Comparison of ENCODE assay signal across 10 mouse cellular contexts in the genomic region with DNA sequence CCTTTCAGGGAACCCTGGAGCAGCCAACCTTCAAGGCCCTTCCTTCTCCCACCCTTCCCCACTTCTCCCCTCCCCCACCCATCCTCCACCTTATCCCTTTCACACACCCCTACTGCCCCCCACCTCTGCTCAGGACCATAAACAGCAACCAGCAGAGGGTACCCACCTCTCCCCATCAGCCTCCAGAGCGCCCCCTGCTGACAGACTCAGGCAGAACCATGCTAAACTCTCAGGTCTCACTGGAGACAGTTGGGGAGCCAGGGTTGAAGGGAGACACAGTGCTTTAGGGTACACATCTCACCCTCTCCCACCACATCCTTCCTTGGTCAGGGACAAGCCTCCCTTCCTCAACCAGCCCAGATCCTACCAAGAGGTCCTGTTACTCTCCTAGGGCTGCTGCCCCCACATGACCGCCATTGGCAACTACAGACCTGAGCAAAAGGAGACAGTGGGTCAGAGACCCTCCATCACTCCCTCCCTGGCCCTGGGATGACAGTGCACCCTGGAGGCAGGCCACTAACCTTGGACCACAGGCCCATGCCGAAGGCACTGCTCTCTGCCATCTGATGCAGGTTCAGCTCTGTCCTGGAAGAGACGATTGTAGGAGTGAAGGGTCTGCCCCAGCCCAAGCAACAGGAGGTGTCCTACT. TPM values are rescaled to one million over a fixed set of nuclear protein-coding genes. Genes with fewer than 3 reads are reported as not detected.
DNase-seq lines count a peak whose midpoint lies in the region; ATAC-seq and TF ChIP-seq lines count a peak whose summit lies in the region.
"Had no signal": no experiment of that assay in that cellular context is flagged by ENCODE, and none has a peak within 500 bp of the region (broad histone marks: within the 10 kb centered on the region; RNA-seq: fewer than 3 reads in every experiment).

No protein-coding gene starts in this region.

- 0 out of 2 replicates have a peak, but pooled peaks have one; percentile 15 for ATAC-seq in intestine, embryonic 14.5 days (replicated peaks; ENCODE audit: low FRiP score, low TSS enrichment, low read depth)
- ATAC-seq in intestine, embryonic 15.5 days: no peak
- no peak for ATAC-seq in liver, postnatal 0 days

- no peaks in the 10 kb centered on the region for H3K9me3 ChIP-seq in intestine, embryonic 14.5 days (ENCODE audit: control insufficient read depth, low read length)
- H3K9me3 ChIP-seq in intestine, embryonic 15.5 days: no peaks in the 10 kb centered on the region
- peaks cover 6% of the 10 kb centered on the region for H3K9me3 ChIP-seq in E14TG2a.4 (ENCODE audit: low read length)
- no peaks in the 10 kb centered on the region for H3K9me3 ChIP-seq in liver, postnatal 0 days (ENCODE audit: low read length)
- H3K9me3 ChIP-seq: heart, embryonic 13.5 days; liver, embryonic 15.5 days had no signal

- H3K36me3 ChIP-seq in intestine, embryonic 14.5 days (ENCODE audit: control insufficient read depth, insufficient read depth, low read length): no peaks in the 10 kb centered on the region
- H3K36me3 ChIP-seq in intestine, embryonic 15.5 days: no peaks in the 10 kb centered on the region
- H3K36me3 ChIP-seq in E14TG2a.4 (ENCODE audit: insufficient read depth, low read length): no peaks in the 10 kb centered on the region
- H3K36me3 ChIP-seq in liver, postnatal 0 days (replicated peaks; ENCODE audit: insufficient read depth, low read length): no peaks in the 10 kb centered on the region
- H3K36me3 ChIP-seq: liver, embryonic 15.5 days had no signal

- H3K4me2 ChIP-seq in intestine, embryonic 14.5 days (ENCODE audit: low read length): no peak overlapping the region
- H3K4me2 ChIP-seq in intestine, embryonic 15.5 days (replicated peaks): no peak overlapping the region
- no peak overlapping the region for H3K4me2 ChIP-seq in liver, postnatal 0 days (ENCODE audit: low read depth, low read length)
- H3K4me2 ChIP-seq: heart, embryonic 13.5 days; liver, embryonic 15.5 days had no signal

- H3K4me1 ChIP-seq in intestine, embryonic 14.5 days (replicated peaks; ENCODE audit: control insufficient read depth, insufficient read depth, low read length): no peaks in the 10 kb centered on the region
- no peaks in the 10 kb centered on the region for H3K4me1 ChIP-seq in intestine, embryonic 15.5 days (replicated peaks)
- 0 out of 2 replicates have a peak, but pooled peaks cover 5% of the 10 kb centered on the region for H3K4me1 ChIP-seq in E14TG2a.4 (replicated peaks; ENCODE audit: low read depth, low read length)
- H3K4me1 ChIP-seq in embryonic fibroblast, embryonic 13.5 days (ENCODE audit: control insufficient read depth, insufficient read depth, low read length): no peaks in the 10 kb centered on the region
- H3K4me1 ChIP-seq in liver, postnatal 0 days (ENCODE audit: insufficient read depth): no peaks in the 10 kb centered on the region
- H3K4me1 ChIP-seq: heart, embryonic 13.5 days; liver, embryonic 15.5 days had no signal

- H3K27me3 ChIP-seq in intestine, embryonic 14.5 days (replicated peaks; ENCODE audit: control insufficient read depth, insufficient read depth, low read length): no peaks in the 10 kb centered on the region
- H3K27me3 ChIP-seq in intestine, embryonic 15.5 days (replicated peaks): no peaks in the 10 kb centered on the region
- peaks cover 3% of the 10 kb centered on the region; the same call in 1 of the 2 replicates for H3K27me3 ChIP-seq in E14TG2a.4 (ENCODE audit: insufficient read depth, low read length)
- 0 out of 2 replicates have a peak, but pooled peaks cover 4% of the 10 kb centered on the region for H3K27me3 ChIP-seq in liver, postnatal 0 days (ENCODE audit: insufficient read depth, low read length)
- H3K27me3 ChIP-seq: heart, embryonic 13.5 days; liver, embryonic 15.5 days had no signal

- 48% methylated on average over 4 of the region's 4 CpGs for WGBS in intestine, embryonic 14.5 days
- 50% methylated on average over 4 of the region's 4 CpGs for WGBS in intestine, embryonic 15.5 days
- WGBS in liver, postnatal 0 days (ENCODE audit: insufficient replicate concordance): 46% methylated on average over 4 of the region's 4 CpGs

- no peak overlapping the region for H3K9ac ChIP-seq in intestine, embryonic 14.5 days (ENCODE audit: low read length)
- no peak overlapping the region for H3K9ac ChIP-seq in intestine, embryonic 15.5 days
- no peak overlapping the region for H3K9ac ChIP-seq in liver, postnatal 0 days (replicated peaks)
- H3K9ac ChIP-seq: heart, embryonic 13.5 days; liver, embryonic 15.5 days had no signal

- no peak for TF ChIP-seq EP300 in liver, postnatal 0 days (IDR thresholded peaks at IDR 0.05; ENCODE audit: low read depth)

- no peak for TF ChIP-seq POLR2A in embryonic fibroblast, embryonic 13.5 days (IDR thresholded peaks at IDR 0.05; ENCODE audit: low read depth, low read length)

- TF ChIP-seq CTCF in E14TG2a.4 (conservative IDR thresholded peaks at IDR 0.05; ENCODE audit: low read length): peak; percentile 36; the same call in 1 of the 2 replicates
- peak; percentile 30; the same call in 1 of the 2 replicates for TF ChIP-seq CTCF in embryonic fibroblast, embryonic 13.5 days (IDR thresholded peaks at IDR 0.05; ENCODE audit: borderline replicate concordance, insufficient read depth, low read length)
- TF ChIP-seq CTCF in liver, postnatal 0 days (IDR thresholded peaks at IDR 0.05; ENCODE audit: low read depth): peak; percentile 69

- no peak overlapping the region for H3K27ac ChIP-seq in intestine, embryonic 14.5 days (ENCODE audit: low read depth)
- H3K27ac ChIP-seq in intestine, embryonic 15.5 days: no peak overlapping the region
- no peak overlapping the region for H3K27ac ChIP-seq in embryonic fibroblast, embryonic 13.5 days (ENCODE audit: insufficient read depth, low read length)
- no peak overlapping the region for H3K27ac ChIP-seq in liver, postnatal 0 days (ENCODE audit: low read depth)
- H3K27ac ChIP-seq: heart, embryonic 13.5 days; liver, embryonic 15.5 days had no signal

- peak; percentile 73 for DNase-seq in intestine, embryonic 14.5 days (ENCODE audit: low spot score)
- peak; percentile 69 for DNase-seq in adrenal gland, postnatal 25 days
- DNase-seq in liver, postnatal 0 days: peak; percentile 67
- DNase-seq in thymus, postnatal 14 days: peak; percentile 49
- DNase-seq in right cerebral cortex, postnatal 10 days (ENCODE audit: low spot score in 2 of 2): no peak

- no peak overlapping the region for H3K4me3 ChIP-seq in intestine, embryonic 14.5 days (ENCODE audit: low read depth, low read length)
- H3K4me3 ChIP-seq in intestine, embryonic 15.5 days (replicated peaks): no peak overlapping the region
- no peak overlapping the region for H3K4me3 ChIP-seq in E14TG2a.4 (replicated peaks; ENCODE audit: low read length)
- no peak overlapping the region for H3K4me3 ChIP-seq in embryonic fibroblast, embryonic 13.5 days (ENCODE audit: insufficient read depth, low read length)
- no peak overlapping the region for H3K4me3 ChIP-seq in liver, postnatal 0 days (ENCODE audit: low read depth, low read length)
- H3K4me3 ChIP-seq: heart, embryonic 13.5 days; liver, embryonic 15.5 days had no signal

RNA-seq across cellular contexts. Expression of gene Myo18b, which starts 31.3 kb away (rescaled TPM):
- 0.74 and 0.95 TPM in 2 replicates for polyA plus RNA-seq in intestine, embryonic 14.5 days (2014; fragmentation: Nextera tagmentation; extraction: Ambion mirVana)
- 0.39 and 0.40 TPM in 2 replicates for polyA plus RNA-seq in intestine, embryonic 15.5 days (2015; fragmentation: Nextera tagmentation; extraction: Ambion mirVana)
- total RNA-seq in adrenal gland, postnatal 25 days (2021): 0.18 TPM in 1 of 2 replicates, not detected in the other
- polyA plus RNA-seq in embryonic fibroblast, embryonic 13.5 days (2011; ENCODE audit: insufficient read length, low read depth, missing spikeins): not detected in 2 replicates
- 0.15 TPM in 1 of 2 replicates, not detected in the other for polyA plus RNA-seq in liver, postnatal 0 days (2015; fragmentation: Nextera tagmentation; extraction: Ambion mirVana)

Comparison
In these comparisons a context has a peak if more than half of its experiments do, and no peak if none do; other contexts are left out.
1. DNase-seq: peak in intestine, embryonic 14.5 days (single experiment), adrenal gland, postnatal 25 days (single experiment), liver, postnatal 0 days (single experiment) and thymus, postnatal 14 days (single experiment); none in right cerebral cortex, postnatal 10 days (0 of 2).
2. Peak in every context shown above with its lines, with median percentiles within 50 percentile points of each other: CTCF ChIP-seq.